Mouse (Mus musculus): ENCODE measurements around the gene Plcl1. TPM values are rescaled to one million over a fixed set of nuclear protein-coding genes. Genes with fewer than 3 reads are reported as not detected.

The Plcl1 gene
- polyA plus RNA-seq (2012; fragmentation: generic; extraction: Trizol): 1.00 TPM

DNA sequence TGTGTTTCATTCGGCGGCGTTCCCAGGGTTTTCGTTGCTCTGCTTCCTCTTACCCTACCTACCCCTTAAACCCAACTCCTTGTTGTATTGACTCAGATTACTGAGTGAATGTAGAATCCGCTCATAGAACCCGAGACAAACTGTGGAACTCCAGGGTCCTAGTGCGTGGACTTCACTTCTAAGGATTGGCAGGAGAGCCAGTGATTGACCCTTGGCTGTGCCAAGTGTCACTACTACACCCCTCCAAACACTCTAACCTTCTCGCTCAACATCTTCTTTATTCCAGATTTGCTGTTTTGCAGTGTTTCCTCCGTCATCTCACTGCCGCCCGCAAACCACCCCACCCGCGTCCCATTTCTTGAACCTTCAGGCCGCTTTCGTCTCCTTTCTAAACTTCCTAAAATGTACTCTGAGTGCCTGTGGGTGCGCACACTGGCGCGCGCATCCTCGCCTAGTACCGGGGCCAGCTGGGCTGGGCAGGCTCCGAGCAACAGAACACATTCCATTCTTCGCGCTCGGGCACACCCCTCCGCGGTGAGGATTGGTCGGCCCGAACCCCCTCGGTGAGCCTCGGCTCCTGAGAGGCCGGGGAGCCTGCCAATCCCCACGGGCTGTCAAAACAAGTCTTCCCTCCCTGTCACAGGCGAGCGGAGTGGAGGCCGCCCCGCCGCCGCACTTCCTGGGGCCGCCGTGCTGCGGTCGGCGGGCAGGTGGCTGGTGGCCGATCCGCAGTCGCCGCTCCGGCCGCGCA, at the start of gene Plcl1:
Gene Plcl1, plus strand, starts transcription at position 650 of the 751 bp plus-strand sequence.
- Histone ChIP-seq H3K4me2 (ENCODE audit: low read depth) (peak within 1 kb of the TSS; percentile 95), H3ac (ENCODE audit: control insufficient read depth, insufficient read length) (peak within 1 kb of the TSS; percentile 54), H3K4me3 (peak within 1 kb of the TSS; percentile 32), H3K36me3 (ENCODE audit: control insufficient read depth, insufficient read depth) (no peaks in the 10 kb centered on the region), H3K27me3 (ENCODE audit: control insufficient read depth, insufficient read depth, insufficient read length) (no peaks in the 10 kb centered on the region), H3K79me2 (ENCODE audit: control insufficient read depth, insufficient read depth) (no peaks in the 10 kb centered on the region)
- TF ChIP-seq MYOD1 (IDR thresholded peaks at IDR 0.05; ENCODE audit: control insufficient read depth in 1 of 3, insufficient read length in 2 of 3, low read depth in 2 of 3): peak in 2 of 3 experiments; percentile 1 to 59
- no peak for TF ChIP-seq TCF12 (IDR thresholded peaks at IDR 0.05; ENCODE audit: insufficient read depth, poor library complexity, severe bottlenecking)
- TF ChIP-seq MYOG (IDR thresholded peaks at IDR 0.05; ENCODE audit: control insufficient read depth in 1 of 3, insufficient read depth in 1 of 3, insufficient read length in 2 of 3, low read depth in 2 of 3): peak in 1 of 3 experiments; percentile 44
- TF ChIP-seq POLR2A (IDR thresholded peaks at IDR 0.05; ENCODE audit: insufficient read length, low read depth): peak; percentile 75
- no peak for TF ChIP-seq SRF (IDR thresholded peaks at IDR 0.05; ENCODE audit: control insufficient read depth, insufficient read length, low read depth)

DNA sequence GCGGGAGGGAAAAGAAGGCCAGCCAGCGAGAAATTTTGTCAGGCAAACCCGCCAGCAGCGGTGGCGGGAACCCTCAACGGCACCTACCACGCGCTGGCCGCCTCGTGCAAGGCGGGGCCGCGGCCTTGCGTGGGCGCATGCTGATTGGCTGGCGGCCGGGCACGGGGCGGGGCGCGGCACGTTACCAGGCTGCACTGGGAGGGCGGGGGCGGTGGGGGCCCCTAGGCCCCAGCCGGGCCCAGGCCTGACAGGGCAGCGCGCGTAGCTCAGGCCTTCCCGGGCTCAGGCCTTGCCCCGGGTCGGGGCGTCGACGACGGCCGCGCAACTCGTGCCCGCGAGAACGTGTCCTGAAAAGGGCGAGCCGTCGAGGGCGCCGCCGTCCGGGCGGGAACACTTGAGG, 43.1 kb upstream of the Plcl1 start:
- no peaks in the 10 kb centered on the region for H3K36me3 ChIP-seq (ENCODE audit: control insufficient read depth, insufficient read depth)
- no peak overlapping the region for H3K4me3 ChIP-seq
- no peaks in the 10 kb centered on the region for H3K79me2 ChIP-seq (ENCODE audit: control insufficient read depth, insufficient read depth)
- peaks cover 6% of the 10 kb centered on the region for H3K27me3 ChIP-seq (ENCODE audit: control insufficient read depth, insufficient read depth, insufficient read length)
- H3K4me2 ChIP-seq (ENCODE audit: low read depth): no peak overlapping the region
- no peak for TF ChIP-seq MAX (IDR thresholded peaks at IDR 0.05; ENCODE audit: low read depth)
- no peak for TF ChIP-seq MYOD1 (IDR thresholded peaks at IDR 0.05; ENCODE audit: control insufficient read depth in 1 of 3, insufficient read length in 2 of 3, low read depth in 2 of 3)
- TF ChIP-seq CEBPB (IDR thresholded peaks at IDR 0.05; ENCODE audit: insufficient read depth, poor library complexity, severe bottlenecking): no peak
- TF ChIP-seq SRF (IDR thresholded peaks at IDR 0.05; ENCODE audit: control insufficient read depth, insufficient read length, low read depth): no peak
- no peak for TF ChIP-seq MYOG (IDR thresholded peaks at IDR 0.05; ENCODE audit: control insufficient read depth in 1 of 3, insufficient read depth in 1 of 3, insufficient read length in 2 of 3, low read depth in 2 of 3)
- TF ChIP-seq TCF3 (IDR thresholded peaks at IDR 0.05; ENCODE audit: insufficient read length, low read depth): no peak
- TF ChIP-seq USF1 (IDR thresholded peaks at IDR 0.05; ENCODE audit: low read depth): no peak
- no peak for TF ChIP-seq POLR2A (IDR thresholded peaks at IDR 0.05; ENCODE audit: insufficient read length, low read depth)
- TF ChIP-seq TCF12 (IDR thresholded peaks at IDR 0.05; ENCODE audit: insufficient read depth, poor library complexity, severe bottlenecking): no peak
- no peak overlapping the region for H3ac ChIP-seq (ENCODE audit: control insufficient read depth, insufficient read length)

DNA sequence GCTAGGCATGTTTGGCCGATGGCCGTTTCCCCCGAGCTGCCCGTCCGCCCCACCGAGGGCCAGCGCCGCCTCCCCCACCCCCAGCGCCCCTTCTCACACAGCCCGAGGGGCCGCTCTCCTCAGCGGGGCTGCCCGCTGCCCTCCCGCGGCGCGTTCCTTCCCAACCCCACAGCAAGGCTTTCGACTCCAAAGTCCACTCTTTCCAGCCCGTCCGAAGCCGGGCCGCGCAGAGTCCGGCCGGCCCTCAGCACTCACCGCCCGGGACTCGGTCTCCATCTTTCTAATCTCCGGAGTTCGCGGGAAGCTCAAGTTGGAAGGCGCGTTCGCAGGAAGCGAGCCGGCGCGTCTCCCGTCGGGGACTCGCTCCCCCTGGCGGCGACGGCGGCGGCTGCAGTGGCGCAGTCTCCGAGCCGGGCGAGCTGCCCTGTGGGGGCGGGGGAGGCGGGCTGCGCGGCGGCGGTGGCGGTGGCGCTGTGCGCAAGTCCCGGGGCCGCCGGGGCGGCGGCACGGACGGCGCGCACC, 42.6 kb upstream of the Plcl1 start, which contains the start of gene Boll:
Gene Boll, minus strand, starts transcription at position 426 of the 522 bp plus-strand sequence.
- Histone ChIP-seq H3K36me3 (ENCODE audit: control insufficient read depth, insufficient read depth) (no peaks in the 10 kb centered on the region), H3K27me3 (ENCODE audit: control insufficient read depth, insufficient read depth, insufficient read length) (peaks cover 6% of the 10 kb centered on the region), H3K79me2 (ENCODE audit: control insufficient read depth, insufficient read depth) (no peaks in the 10 kb centered on the region), H3K4me3 (no peak within 1 kb of the TSS), H3K4me2 (ENCODE audit: low read depth) (no peak within 1 kb of the TSS), H3ac (ENCODE audit: control insufficient read depth, insufficient read length) (no peak within 1 kb of the TSS)
- no peak for TF ChIP-seq CEBPB (IDR thresholded peaks at IDR 0.05; ENCODE audit: insufficient read depth, poor library complexity, severe bottlenecking)
- no peak for TF ChIP-seq POLR2A (IDR thresholded peaks at IDR 0.05; ENCODE audit: insufficient read length, low read depth)
- TF ChIP-seq POLR2AphosphoS2 (IDR thresholded peaks at IDR 0.05; ENCODE audit: insufficient read length, low read depth): no peak
- no peak for TF ChIP-seq TCF3 (IDR thresholded peaks at IDR 0.05; ENCODE audit: insufficient read length, low read depth)
- TF ChIP-seq E2F4 (IDR thresholded peaks at IDR 0.05; ENCODE audit: insufficient read depth): no peak
- TF ChIP-seq MAX (IDR thresholded peaks at IDR 0.05; ENCODE audit: low read depth): no peak
- TF ChIP-seq MYOG (IDR thresholded peaks at IDR 0.05; ENCODE audit: control insufficient read depth in 1 of 3, insufficient read depth in 1 of 3, insufficient read length in 2 of 3, low read depth in 2 of 3): no peak
- no peak for TF ChIP-seq SRF (IDR thresholded peaks at IDR 0.05; ENCODE audit: control insufficient read depth, insufficient read length, low read depth)
- no peak for TF ChIP-seq REST (IDR thresholded peaks at IDR 0.05; ENCODE audit: insufficient read depth, insufficient read length)
- no peak for TF ChIP-seq MYOD1 (IDR thresholded peaks at IDR 0.05; ENCODE audit: control insufficient read depth in 1 of 3, insufficient read length in 2 of 3, low read depth in 2 of 3)
- no peak for TF ChIP-seq USF1 (IDR thresholded peaks at IDR 0.05; ENCODE audit: low read depth)
- TF ChIP-seq TCF12 (IDR thresholded peaks at IDR 0.05; ENCODE audit: insufficient read depth, poor library complexity, severe bottlenecking): no peak

DNA sequence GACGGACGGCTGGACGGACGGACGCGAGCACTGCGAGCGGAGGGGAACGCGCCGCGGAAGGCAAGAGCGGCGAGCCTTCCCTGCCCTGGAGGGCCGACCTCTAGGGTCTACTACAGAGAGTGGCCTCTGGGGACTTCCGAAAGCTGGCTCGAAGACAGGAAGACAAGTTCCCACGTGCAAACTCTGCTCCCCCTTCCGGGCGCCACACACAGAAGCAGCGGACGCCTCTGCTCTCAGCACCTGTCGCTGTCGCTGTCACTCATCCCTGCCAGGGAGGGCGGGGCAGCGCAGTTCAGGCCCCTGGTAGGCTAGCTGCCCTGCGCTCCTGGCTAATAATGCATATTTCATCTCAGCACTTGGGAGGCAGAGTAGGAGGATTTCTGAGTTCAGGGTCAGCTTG, 42.1 kb upstream of the Plcl1 start:
- no peaks in the 10 kb centered on the region for H3K36me3 ChIP-seq (ENCODE audit: control insufficient read depth, insufficient read depth)
- H3K27me3 ChIP-seq (ENCODE audit: control insufficient read depth, insufficient read depth, insufficient read length): peaks cover 6% of the 10 kb centered on the region
- no peak overlapping the region for H3K4me2 ChIP-seq (ENCODE audit: low read depth)
- no peaks in the 10 kb centered on the region for H3K79me2 ChIP-seq (ENCODE audit: control insufficient read depth, insufficient read depth)
- no peak overlapping the region for H3K4me3 ChIP-seq
- no peak overlapping the region for H3ac ChIP-seq (ENCODE audit: control insufficient read depth, insufficient read length)
- TF ChIP-seq SRF (IDR thresholded peaks at IDR 0.05; ENCODE audit: control insufficient read depth, insufficient read length, low read depth): no peak
- TF ChIP-seq TCF12 (IDR thresholded peaks at IDR 0.05; ENCODE audit: insufficient read depth, poor library complexity, severe bottlenecking): no peak
- TF ChIP-seq USF1 (IDR thresholded peaks at IDR 0.05; ENCODE audit: low read depth): no peak
- TF ChIP-seq POLR2AphosphoS2 (IDR thresholded peaks at IDR 0.05; ENCODE audit: insufficient read length, low read depth): no peak
- no peak for TF ChIP-seq MYOG (IDR thresholded peaks at IDR 0.05; ENCODE audit: control insufficient read depth in 1 of 3, insufficient read depth in 1 of 3, insufficient read length in 2 of 3, low read depth in 2 of 3)
- TF ChIP-seq MAX (IDR thresholded peaks at IDR 0.05; ENCODE audit: low read depth): no peak
- no peak for TF ChIP-seq E2F4 (IDR thresholded peaks at IDR 0.05; ENCODE audit: insufficient read depth)
- no peak for TF ChIP-seq POLR2A (IDR thresholded peaks at IDR 0.05; ENCODE audit: insufficient read length, low read depth)
- no peak for TF ChIP-seq CEBPB (IDR thresholded peaks at IDR 0.05; ENCODE audit: insufficient read depth, poor library complexity, severe bottlenecking)
- no peak for TF ChIP-seq MYOD1 (IDR thresholded peaks at IDR 0.05; ENCODE audit: control insufficient read depth in 1 of 3, insufficient read length in 2 of 3, low read depth in 2 of 3)
- no peak for TF ChIP-seq TCF3 (IDR thresholded peaks at IDR 0.05; ENCODE audit: insufficient read length, low read depth)
- TF ChIP-seq REST (IDR thresholded peaks at IDR 0.05; ENCODE audit: insufficient read depth, insufficient read length): no peak
